Mouse (Mus musculus): ENCODE results near the gene Tarbp2.

DNA sequence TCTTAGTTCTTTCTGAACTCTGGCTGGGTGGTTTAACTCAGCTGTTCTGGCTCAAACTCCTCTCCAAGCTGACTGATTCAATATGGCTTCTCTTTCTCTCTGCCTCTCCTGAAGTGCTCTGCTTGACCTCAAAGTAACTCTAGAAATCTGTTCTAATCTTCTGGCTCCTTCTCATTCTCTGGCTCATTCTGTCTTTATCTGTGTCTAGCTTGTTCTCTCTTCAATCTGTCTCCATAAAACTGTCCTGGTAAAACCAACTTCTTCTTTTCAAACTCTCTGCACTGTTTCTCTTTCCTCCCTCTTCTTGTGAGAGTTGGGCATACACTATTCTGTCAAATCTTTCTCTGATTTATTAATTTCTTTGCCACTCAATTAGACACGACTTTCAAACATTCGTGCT is 49.9 kb downstream of the Tarbp2 start:
- no peak for TF ChIP-seq POLR2A (IDR thresholded peaks at IDR 0.05; ENCODE audit: low read depth, low read length)
- no peak for TF ChIP-seq CTCF (IDR thresholded peaks at IDR 0.05; ENCODE audit: extremely low read depth, insufficient read length, insufficient replicate concordance, low read depth, low read length)

All from small intestine, adult 2 months (tissue).